Mouse (Mus musculus) right cerebral cortex, adult 2 months (tissue): ENCODE results near the gene 4930402F06Rik.

Experiments
- DNase-seq, 2 experiments: peaks; one replicate each; pipeline ENCODE4 v3.0.0; 2021 to 2022; ENCODE audit warnings: low spot score in 2 of 2

4930402F06Rik gene

DNA sequence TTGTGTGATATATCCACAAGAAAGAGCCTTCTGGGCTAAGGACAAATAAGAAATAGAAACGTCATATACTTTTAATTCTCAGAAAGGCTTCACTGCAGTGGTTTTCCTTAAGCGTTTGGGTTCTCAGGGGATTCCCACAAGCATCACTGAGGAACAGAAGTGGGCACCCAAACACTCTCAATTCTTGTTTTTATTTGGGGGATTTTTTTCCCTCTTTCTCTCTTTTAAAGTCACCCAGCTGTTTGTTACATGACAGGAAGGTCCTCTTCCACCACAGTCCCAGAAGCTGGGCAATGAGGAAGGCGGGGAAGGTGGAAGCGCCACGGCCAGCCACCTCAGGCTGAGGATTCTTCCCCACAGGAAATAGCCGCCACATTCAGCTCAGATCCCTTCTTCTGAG, 19.5 kb upstream of the 4930402F06Rik start:
- no peak for DNase-seq

DNA sequence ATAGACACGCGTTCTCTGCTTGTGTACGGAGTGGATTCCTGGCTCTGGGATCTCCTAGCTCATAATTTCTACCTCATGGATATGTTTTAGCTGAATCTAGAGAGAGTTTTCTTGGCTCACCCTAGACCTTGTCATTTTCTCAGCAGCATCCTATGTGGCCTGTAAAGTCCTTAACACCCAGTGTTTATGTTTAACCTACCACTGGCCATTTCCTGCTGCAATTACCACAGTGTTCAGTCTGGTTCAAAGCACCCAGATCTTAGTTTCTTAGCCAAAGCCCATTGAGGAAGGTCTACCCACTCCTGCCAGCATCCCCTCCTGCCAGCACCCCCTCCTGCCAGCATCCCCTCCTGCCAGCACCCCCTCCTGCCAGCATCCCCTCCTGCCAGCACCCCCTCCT, 15.8 kb upstream of the 4930402F06Rik start:
- DNase-seq = no peak

DNA sequence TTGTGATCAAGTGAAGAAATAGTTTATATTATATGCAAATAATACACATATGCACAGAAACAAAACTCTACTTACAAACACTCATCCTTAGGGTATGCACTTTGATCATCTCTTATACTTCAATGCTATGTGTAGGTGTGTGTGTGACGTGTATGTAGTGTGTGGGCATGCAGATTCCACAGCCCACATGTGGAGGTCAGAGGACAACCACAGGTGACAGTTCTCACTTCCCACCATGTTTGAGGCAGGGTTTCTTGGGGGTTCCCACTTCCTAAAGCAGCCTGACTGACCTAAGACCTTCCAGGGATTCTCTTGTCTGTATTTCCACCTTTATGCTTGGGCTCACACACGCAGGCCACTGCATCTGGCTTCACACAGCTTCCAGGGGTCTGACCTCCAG, 15.3 kb upstream of the 4930402F06Rik start:
- DNase-seq = no peak

DNA sequence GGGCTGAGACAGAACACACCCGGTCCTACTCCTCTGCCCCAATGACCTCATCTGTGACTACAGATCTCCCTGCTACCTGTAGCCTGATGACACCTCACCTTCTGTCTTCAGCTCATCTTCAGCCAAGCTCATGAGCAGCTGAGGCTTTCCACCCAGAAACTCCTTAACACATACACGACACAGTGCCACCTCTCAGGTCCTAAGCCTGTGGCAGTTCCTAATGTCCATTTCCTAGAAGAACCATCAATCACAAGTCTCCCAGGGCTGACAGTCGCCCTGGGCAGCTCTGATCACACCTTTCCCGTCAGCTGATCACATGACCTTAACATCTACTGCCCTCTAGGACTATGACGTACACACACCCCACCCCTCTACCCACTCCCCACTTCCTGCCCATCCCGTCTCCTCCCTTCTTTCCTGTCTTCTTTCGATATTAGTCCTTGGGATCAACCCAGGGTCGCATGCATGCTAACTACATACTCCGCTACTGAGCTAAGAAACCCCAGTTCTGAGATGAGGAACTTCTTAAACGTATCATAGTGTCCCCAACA, 14.7 kb upstream of the 4930402F06Rik start:
- no peak for DNase-seq

DNA sequence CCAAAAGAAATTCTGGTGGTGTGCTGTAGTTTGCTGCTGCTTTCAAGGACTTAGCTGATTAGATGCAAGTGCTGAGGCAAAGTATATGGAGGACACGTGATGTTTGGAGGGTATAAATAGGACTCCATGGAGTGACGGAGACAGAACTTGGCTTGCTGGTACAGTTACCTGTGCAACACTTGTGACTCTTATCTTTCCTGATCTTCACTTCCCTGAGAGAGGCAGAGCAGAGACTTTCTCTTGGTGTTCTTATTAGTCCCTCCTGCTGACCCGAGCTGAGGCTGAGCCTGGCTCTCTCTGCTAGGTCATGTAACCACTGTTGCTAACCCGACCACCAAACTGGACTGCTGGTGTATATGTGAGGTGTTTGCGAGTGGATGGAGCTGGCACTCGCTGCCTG, 12.5 kb upstream of the 4930402F06Rik start:
- DNase-seq = no peak

DNA sequence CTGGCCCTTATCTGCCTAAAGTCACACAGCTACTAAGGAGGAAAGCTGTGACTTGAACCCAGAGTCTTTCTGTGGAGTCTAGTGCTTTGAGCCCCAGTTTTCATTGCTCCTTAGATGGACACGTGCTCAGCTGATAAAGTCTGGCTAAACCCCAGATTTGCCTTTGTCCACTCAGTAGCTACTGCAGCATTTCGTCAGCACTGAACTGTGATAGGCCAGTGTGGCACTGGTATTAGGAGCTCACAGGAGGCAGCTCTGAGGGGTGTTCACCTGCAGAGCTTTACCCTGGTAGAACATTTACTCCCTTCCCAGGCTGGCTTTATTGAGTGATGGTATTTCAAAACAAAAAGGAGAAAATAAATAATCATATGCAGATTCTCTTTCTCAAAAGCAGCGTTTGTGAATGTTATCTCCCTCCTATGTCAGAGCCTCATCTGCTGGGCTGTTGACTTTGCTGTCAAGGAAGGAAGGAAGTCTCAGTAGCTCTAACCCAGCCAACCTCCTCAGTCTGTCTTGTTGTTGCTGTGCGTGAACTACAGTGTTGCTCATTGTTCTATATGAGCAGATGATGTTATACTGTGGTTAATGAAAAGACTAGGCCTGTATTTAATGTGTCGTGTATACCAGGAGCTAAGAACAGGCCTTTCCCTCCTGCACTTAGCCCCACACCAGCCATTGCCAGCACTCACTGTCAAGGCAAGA, 11.6 kb upstream of the 4930402F06Rik start:
- DNase-seq = no peak

DNA sequence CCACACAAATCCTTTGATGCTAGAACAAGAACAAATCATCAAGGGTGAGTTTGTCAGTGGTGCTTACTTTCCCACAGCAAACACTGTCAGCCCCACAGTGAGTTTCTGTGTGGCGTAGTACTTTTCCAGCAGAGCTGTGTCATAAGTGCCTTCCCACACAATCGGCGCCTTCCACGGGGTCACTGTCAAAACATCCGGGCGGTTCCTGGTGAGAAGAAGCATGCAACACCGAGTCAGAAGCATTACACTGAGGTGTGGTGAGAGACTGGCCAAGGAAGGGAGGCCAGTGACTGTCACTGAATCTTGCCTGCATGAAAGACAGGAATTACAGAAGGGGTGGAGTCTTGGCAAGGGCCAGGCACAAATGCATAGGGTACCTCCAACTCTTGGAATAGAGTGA, 10.9 kb upstream of the 4930402F06Rik start:
- peak in 1 of 2 experiments; percentile 10 for DNase-seq

DNA sequence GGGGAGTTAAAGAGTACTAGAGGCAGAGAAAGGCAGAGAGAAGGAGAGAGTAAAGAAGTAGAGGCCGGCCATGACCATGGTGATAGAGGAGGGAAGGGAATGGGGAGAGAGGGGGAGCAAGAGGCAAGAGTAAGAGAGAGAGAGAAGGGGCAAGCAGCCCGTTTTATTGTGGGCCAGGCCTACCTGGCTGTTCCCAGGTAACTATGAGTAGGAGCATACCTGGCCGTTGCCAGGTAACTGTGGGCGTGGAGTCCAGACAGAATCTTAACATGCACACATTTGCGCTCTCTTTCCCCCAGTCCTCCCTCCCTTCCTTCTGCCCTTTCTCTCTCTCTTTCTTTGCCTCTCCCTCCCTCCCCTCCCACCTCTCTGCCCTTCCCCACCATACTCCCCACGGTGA, 10.3 kb upstream of the 4930402F06Rik start:
- DNase-seq = no peak

DNA sequence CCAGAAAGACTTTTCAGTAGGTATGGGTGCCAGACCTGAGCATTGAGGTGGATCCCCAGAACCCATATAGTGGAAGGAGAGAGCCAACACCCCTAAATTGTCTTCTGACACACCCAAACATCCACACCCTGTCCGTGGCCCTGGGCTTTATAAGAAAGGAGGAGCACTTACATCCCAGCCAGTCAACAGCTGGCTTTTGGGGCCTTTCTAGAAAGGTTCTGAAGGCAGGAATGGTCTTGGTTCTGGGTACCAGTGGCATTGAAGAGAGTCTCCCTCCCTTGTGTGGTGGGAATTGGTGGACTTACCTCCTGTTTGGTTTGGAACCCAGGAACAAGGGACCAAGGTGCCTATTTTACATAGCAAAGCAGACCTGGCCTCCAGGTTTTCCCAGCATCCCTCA, 9.6 kb upstream of the 4930402F06Rik start:
- DNase-seq = no peak

DNA sequence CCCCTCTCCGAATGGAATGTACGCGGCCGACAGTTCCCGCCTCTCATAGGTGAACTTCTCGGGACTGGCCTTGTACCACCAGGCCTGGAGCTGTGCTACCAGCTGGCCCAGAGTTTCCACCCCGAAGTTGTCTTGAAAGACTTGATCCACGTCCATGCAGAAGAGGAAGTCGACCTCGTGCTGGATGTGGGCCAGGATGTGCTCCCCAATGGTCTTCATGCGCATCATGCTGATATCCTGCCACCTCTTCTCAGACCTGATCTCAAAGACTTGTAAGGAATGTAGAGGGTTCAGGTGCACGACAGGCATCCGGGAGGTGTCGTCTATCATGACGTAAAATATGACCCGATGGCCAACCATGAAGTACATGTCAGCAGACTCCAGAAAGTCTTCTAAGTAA, 5.4 kb upstream of the 4930402F06Rik start:
- no peak for DNase-seq

DNA sequence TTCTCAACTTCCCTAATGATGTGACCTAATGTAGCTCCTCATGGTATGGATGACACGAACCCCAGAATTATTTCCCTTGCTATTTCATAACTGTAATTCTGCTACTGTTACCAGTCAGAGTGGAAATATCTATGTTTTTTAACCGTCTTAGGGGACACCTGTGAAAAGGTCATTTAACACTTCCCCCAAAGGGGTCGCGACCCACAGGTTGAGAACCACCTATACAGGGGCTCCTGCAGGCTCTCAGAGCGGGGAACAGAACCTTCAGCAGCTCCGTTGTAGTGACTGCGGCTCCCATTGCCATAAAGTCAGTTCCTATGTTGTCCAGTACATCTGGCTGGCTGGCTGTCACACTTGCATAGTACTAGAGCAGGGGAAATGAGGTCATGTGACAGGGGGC, 3.8 kb upstream of the 4930402F06Rik start:
- DNase-seq = no peak

DNA sequence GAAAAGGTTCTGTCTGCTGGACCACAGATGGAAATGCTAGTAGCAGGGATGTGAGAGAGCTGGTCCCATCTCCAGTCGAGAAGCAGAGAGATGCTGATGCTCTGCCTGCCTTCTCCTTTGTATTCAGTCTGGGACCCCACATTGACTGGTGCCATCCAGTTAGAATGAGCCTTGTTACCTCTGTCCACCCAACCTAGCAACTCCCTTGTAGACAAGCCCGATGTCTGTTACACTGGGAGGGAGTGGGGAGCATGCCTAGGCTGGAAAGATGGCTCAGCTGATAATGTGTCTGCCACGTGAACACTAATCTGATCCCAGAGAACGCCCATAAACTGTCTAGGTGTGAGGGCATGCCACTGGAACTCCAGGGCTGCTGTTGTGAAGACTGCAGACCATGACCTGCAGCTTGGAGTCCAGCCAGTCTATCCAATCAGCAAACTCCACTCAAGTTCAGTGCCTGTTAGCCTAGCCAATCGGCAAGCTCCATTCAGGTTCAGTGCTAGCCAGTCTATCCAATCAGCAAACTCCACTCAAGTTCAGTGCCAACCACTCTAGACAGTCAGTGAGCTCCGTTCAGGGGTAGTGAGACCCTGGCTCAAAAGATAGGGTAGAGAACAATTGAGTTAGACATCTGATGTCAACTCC, 1.3 kb upstream of the 4930402F06Rik start:
- no peak for DNase-seq

DNA sequence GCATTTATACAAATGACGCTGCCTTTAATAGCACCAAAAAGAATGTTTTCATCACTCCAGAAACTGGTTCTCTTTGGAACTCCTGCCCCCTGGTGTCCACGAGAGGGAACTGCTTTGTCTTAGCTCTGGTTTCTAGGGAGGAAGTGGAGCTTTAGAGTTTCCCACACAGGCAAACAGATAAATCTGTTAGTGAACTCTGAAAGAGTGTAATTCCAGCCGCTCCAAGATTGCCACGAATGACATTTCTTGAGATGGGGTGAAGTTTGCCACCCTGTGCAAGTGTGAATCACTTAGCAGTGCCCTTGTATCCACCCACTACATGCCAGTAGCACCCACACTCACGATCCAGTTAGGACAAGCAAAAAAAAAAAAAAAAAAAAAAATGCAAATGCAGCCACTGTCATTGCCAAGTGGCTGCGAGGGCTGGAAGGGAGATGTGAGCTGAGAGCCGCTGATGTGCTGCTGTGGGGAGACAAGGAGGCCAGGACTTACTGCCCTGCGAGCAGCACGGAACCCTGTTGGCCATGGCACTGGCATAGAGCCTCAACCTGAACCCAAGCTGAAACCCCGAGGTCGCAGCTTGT, 707 bp upstream of the 4930402F06Rik start:
- peak; percentile 81 to 84 for DNase-seq

DNA sequence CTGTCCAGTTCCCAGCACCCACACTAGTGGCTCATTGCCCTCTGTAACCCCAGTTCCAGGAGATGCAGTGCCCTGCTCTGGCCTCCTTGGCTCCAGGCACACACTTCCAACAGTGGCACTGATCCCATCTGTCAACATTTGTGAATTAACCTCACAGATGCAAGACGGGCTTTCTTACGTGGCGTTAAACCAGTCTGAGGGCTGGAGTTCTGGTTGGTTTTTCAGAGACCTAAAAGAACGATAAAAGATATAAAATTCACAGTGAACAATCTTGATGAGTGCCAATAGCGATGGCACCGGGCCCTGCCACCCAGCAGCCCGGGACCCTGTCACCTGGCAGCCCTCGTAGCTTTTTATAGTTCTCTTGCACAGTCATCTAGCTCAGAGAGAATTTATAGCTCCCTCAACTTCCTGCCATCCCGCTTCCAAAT, 11.5 kb downstream of the 4930402F06Rik start:
- no peak for DNase-seq

DNA sequence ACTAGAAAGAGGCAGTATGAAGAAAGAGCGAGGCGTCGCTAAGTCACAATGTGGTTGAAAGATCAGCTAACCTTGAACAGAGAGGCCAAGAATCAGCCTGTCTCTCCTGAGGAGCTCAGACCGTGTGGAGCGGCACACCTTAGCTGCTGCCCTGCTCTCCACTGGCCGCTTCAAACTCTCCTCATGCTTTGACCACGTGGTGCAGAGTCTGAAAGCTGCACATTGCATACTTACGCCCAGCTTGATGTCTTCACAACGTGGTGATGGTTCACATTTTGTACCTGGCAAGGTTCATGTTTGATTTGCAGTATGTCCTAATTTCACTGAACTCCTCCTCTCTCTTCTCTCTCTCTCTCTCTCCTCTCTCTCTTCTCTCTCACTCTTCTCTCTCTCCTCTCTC, 17.7 kb downstream of the 4930402F06Rik start:
- no peak for DNase-seq

DNA sequence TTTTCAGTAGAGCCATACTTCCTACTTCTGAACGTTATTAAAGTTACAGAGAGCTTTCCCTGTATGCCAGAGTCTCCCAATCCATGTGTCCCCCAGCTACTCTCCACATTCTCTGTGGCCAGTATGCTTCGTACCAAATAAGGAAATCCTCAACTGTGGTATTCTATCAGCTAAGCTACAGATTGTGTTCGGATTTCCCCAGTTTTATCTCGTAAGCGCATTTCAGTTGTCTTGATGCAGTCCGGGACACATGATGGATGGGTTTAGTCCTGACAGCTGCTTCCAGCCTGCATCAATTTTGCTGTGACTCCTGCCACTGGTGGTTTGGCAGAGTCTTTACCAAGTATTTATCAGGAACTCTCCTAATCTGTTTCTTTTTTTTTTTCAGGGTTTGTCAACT, 19.4 kb downstream of the 4930402F06Rik start:
- DNase-seq = no peak

DNA sequence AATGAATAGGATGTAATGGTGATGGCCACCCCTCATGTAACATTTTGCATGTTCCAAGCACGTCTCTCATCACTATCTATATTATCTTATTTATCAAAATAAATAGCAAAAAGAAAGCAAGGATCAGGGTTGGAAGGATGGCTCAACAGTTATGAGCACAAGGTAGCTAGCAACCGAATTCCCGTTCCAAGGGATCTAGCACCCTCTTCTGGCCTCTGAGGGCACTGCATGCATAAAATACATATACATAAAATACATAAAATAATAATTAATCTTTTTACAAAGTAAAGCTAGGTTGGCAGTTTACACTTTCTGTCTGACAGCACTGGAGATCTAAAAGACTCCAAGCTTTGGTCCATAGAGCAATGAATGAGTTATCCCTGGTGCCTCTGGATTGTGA, 24.0 kb downstream of the 4930402F06Rik start:
- DNase-seq = no peak

DNA sequence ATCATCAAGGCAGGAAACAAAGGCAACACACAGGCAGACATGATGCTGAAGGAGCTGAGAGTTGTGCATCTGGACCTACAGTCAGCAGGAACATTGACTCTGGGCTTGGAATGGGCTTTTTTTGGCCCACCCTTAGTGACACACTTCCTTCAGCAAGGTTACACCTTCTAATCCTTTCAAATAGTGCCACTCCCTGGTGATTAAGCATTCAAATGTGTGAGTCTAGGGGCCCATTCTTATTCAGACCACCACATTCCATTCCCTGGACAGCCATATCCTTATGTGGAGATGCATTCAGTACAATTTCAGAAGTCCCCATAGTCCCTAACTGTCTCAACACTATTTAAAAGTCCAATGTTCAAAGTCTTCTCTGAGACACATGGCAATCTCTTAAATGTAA, 26.3 kb downstream of the 4930402F06Rik start:
- no peak for DNase-seq

DNA sequence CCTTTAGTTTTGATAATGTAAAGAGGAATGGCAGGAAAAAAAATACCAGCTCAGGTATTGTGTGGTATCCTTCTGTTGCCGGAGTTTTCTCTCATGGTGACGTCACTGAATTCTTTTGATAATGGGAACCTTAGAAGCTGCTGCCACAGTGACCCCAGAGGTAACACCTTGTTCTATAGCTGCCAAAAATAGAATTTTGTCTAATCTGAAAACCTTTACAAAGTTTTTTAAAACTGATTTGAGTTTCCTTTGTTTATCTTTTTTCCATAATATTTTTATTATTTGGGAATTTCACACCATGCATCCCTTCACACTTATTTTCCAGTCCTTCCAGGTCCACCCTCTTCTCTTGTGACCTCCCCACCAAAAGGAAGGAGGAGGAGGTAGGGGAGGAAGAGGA, 29.3 kb downstream of the 4930402F06Rik start, which contains the start of gene 4930568D16Rik:
TSS of gene 4930568D16Rik (minus strand) at position 101 of the 400 bp plus-strand sequence.
- no peak for DNase-seq

DNA sequence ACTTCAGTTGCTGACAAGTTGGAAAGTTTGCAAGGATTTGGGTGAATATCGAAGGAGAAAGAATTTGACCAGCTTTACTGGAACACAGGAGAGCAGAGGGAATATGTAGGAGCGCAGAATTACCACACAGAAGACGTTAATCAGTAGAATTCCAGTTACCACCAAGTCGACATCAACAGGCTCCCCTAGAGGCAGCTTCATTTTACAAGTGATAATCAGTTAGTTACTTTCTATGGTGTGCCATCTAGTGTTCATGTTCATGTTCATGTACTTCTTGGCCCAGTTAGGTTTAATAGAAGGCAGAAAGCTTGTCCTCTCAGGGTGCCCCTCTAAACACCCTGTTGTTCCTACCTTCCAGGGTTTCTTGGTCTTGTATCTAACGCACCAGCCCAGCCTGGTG, 47.8 kb downstream of the 4930402F06Rik start:
- DNase-seq = no peak

DNA sequence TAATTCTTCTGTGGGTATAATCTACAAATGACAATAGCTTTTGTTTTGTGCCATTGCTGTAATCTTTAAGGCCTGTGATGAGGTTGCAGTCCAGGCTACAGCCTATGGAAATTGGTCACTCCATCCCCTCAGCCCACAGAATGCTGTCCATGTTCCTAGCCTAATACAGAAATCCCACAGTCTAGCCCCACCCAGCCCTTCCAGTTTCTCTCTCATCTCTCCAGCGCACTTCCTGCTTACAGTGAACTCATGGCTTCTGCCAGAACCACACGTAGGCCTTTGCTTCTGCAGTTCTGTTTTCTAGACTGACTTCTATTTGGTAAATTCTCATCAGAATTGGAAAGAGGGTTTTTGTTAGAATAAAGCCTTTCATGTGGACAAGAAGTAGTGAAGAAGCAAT, 51.0 kb downstream of the 4930402F06Rik start:
- DNase-seq = no peak

DNA sequence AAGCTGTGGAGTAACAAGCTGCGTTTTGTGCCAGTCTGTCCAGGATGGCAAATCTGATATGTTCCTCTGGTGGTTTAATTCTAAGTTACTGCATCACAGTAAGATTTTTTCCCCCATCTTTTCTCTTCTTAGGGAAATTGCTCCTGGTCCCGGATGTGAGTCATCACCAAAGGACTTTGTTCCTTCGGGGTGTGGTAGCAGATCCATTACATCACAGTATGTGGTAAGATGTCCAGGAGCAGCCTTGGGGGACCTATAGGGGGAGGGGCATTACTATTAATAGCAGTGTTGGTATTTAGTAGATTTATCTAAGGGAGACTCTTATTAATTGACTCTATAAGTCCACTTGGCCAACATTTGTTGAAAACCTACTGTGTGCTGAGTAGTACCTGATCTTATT, 54.4 kb downstream of the 4930402F06Rik start:
- DNase-seq = no peak

DNA sequence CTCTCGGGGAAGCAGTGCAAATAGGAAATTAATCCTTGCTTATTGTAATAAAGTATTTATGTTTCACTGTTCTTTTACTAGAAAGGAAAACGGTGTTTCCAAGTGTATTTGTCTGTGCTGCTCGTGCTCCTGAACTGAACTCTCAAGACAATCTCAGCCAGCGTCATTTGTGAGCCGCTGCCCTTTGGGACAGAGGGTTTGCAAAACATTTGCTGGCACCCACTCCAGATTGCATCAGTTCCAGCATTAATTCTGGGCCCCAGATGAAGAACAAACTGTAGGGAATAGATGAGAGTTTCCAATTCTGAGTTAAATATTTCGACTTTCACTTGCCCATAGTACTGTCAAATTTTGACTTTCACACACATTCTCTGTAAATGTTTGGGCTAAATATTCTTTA, 58.3 kb downstream of the 4930402F06Rik start:
- DNase-seq = no peak
